Mouse (Mus musculus): ENCODE measurements around the gene Ace3. TPM values are rescaled to one million over a fixed set of nuclear protein-coding genes. Genes with fewer than 3 reads are reported as not detected.

The Ace3 gene
- polyA plus RNA-seq, 1 experiment from 2014 or later: not detected

DNA sequence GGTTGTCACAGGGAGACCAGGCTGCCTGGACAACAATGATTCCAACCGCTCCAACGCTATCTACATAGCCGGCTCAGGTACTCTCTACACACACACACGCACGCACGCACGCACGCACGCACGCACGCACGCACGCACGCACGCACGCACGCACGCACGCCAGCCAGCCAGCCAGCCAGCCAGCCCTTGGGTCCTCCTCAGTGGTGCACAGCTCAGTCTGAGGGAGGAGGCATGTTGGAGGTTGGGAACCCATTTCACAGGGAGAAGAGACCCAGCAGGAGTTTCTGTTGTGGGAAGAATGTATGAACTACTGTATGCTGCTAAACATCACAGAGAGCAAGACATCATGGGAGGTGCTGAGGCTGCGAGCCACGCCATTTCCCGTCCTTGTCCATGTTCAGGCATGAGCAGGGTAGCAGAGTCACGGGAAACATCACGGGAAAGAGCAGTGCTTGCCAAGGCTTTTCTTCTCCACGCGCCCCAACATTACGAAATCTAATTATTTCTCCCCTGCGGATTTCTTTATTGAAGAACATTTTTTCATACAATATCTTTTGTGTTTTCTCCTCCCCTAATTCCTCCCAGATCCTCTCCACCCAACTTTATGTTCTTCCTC is 38.6 kb upstream of the Ace3 start:
- Histone ChIP-seq H3K9me3 (ENCODE audit: control insufficient read depth, low read length) (no peaks in the 10 kb centered on the region), H3K4me1 (ENCODE audit: control insufficient read depth, insufficient read depth, low read length) (no peaks in the 10 kb centered on the region), H3K4me3 (ENCODE audit: low read length) (no peak overlapping the region), H3K27ac (ENCODE audit: low read depth, low read length) (no peak overlapping the region), H3K4me2 (replicated peaks; ENCODE audit: low read depth, low read length) (no peak overlapping the region), H3K9ac (ENCODE audit: low read depth, low read length) (no peak overlapping the region), H3K36me3 (ENCODE audit: control insufficient read depth, insufficient read depth, low read length) (no peaks in the 10 kb centered on the region), H3K27me3 (ENCODE audit: control insufficient read depth, insufficient read depth, low read length) (no peaks in the 10 kb centered on the region)
- no peak for ATAC-seq (ENCODE audit: low FRiP score, low TSS enrichment)
- 92% methylated on average over 28 of the region's 28 CpGs for WGBS

DNA sequence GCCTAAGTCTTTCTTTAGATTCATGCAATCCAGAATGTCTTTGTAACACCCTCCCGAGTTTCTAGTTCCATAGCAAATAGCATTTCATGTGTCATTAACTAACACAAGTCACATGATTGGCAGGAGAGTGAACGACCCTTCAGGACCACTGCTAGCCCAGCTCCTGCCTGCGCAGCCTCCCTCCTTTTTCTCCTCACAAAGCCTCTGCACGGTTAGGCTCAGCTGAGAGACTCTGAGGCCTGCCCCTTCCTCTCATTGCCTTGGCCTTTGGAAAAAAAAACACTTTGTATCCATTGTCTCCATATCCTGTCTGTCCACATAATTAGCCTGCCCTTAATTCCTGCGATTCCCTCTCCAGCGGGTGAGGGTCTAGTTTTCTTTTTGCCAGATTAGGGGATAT is 37.0 kb upstream of the Ace3 start:
- Histone ChIP-seq H3K4me3 (ENCODE audit: low read length) (no peak overlapping the region), H3K27me3 (ENCODE audit: control insufficient read depth, insufficient read depth, low read length) (no peaks in the 10 kb centered on the region), H3K4me2 (replicated peaks; ENCODE audit: low read depth, low read length) (no peak overlapping the region), H3K9me3 (ENCODE audit: control insufficient read depth, low read length) (no peaks in the 10 kb centered on the region), H3K27ac (ENCODE audit: low read depth, low read length) (no peak overlapping the region), H3K4me1 (ENCODE audit: control insufficient read depth, insufficient read depth, low read length) (no peaks in the 10 kb centered on the region), H3K9ac (ENCODE audit: low read depth, low read length) (no peak overlapping the region), H3K36me3 (ENCODE audit: control insufficient read depth, insufficient read depth, low read length) (no peaks in the 10 kb centered on the region)
- no peak for ATAC-seq (ENCODE audit: low FRiP score, low TSS enrichment)
- 50% methylated on average over 6 of the region's 6 CpGs for WGBS

DNA sequence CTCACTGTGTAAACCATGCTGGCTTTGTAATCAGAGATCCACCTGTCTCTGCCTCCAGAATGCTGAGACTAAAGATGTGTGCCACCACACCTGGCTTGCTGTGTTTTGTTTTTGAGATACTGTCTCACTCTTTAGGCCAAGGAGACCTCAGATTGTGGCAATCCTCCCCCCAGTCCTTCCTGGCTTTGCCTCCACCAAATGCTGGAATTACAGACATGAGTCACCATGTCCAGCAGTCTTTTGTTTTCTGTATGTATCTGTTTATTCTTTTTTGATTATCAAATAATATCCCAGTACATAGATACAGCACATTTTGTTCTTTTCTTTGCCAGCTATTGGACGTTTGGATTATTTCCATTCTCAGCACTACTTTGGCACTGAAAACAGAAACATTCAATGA is 35.9 kb upstream of the Ace3 start:
- Histone ChIP-seq H3K36me3 (ENCODE audit: control insufficient read depth, insufficient read depth, low read length) (no peaks in the 10 kb centered on the region), H3K4me3 (ENCODE audit: low read length) (no peak overlapping the region), H3K9me3 (ENCODE audit: control insufficient read depth, low read length) (no peaks in the 10 kb centered on the region), H3K27ac (ENCODE audit: low read depth, low read length) (no peak overlapping the region), H3K4me1 (ENCODE audit: control insufficient read depth, insufficient read depth, low read length) (no peaks in the 10 kb centered on the region), H3K9ac (ENCODE audit: low read depth, low read length) (no peak overlapping the region), H3K27me3 (ENCODE audit: control insufficient read depth, insufficient read depth, low read length) (no peaks in the 10 kb centered on the region), H3K4me2 (replicated peaks; ENCODE audit: low read depth, low read length) (no peak overlapping the region)
- ATAC-seq (ENCODE audit: low FRiP score, low TSS enrichment): no peak
- WGBS: 53% methylated on average over 1 of the region's 1 CpGs

DNA sequence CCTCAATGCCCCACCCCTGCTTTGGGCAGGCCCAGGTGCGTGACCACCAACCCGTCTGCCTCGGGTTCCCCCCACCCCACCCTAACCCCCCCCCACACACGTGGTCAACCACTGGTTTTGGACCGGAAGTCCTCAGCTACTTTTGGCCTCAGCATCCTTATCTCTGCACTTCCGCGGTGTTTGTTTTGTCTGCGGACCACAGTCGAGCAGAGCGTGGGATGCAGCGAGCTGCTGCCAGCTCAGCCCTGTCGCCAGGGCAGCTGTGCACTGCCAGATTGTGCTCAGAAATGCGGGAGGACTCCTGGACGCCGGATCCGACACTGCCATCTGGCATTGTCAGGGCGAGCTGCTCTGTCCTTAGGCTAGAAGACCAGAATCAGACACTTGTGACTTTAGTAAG is 35.1 kb upstream of the Ace3 start:
- Histone ChIP-seq H3K9ac (ENCODE audit: low read depth, low read length) (no peak overlapping the region), H3K9me3 (ENCODE audit: control insufficient read depth, low read length) (no peaks in the 10 kb centered on the region), H3K4me3 (ENCODE audit: low read length) (no peak overlapping the region), H3K4me1 (ENCODE audit: control insufficient read depth, insufficient read depth, low read length) (no peaks in the 10 kb centered on the region), H3K27me3 (ENCODE audit: control insufficient read depth, insufficient read depth, low read length) (no peaks in the 10 kb centered on the region), H3K4me2 (replicated peaks; ENCODE audit: low read depth, low read length) (no peak overlapping the region), H3K27ac (ENCODE audit: low read depth, low read length) (no peak overlapping the region), H3K36me3 (ENCODE audit: control insufficient read depth, insufficient read depth, low read length) (no peaks in the 10 kb centered on the region)
- no peak for ATAC-seq (ENCODE audit: low FRiP score, low TSS enrichment)
- 56% methylated on average over 17 of the region's 17 CpGs for WGBS

DNA sequence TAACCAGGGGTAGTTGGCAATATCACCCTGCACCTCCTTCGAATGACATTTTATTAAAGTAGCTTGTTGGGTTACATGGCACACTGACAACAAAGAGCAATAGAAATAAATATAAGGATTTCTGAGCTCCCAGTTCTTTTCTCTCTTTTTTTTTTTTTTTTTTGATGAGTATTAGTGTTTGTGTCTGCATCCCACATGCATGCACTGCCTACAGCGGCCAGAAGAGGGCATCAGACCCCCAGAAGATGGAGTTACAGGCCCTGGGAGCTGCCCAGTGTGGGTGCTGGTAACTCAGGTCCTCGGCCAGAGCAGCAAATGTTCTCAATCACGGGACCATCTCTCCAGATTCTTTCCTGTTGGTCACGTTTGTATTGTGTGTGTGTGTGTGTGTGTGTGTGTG is 29.8 kb upstream of the Ace3 start:
- H3K4me3 ChIP-seq (ENCODE audit: low read length): no peak overlapping the region
- no peak overlapping the region for H3K4me2 ChIP-seq (replicated peaks; ENCODE audit: low read depth, low read length)
- WGBS: 72% methylated on average over 5 of the region's 5 CpGs
- no peak overlapping the region for H3K9ac ChIP-seq (ENCODE audit: low read depth, low read length)
- peaks cover 37% of the 10 kb centered on the region for H3K27me3 ChIP-seq (ENCODE audit: control insufficient read depth, insufficient read depth, low read length)
- no peaks in the 10 kb centered on the region for H3K9me3 ChIP-seq (ENCODE audit: control insufficient read depth, low read length)
- ATAC-seq (ENCODE audit: low FRiP score, low TSS enrichment): no peak
- H3K27ac ChIP-seq (ENCODE audit: low read depth, low read length): no peak overlapping the region
- H3K36me3 ChIP-seq (ENCODE audit: control insufficient read depth, insufficient read depth, low read length): no peaks in the 10 kb centered on the region
- H3K4me1 ChIP-seq (ENCODE audit: control insufficient read depth, insufficient read depth, low read length): 0 out of 2 replicates have a peak, but pooled peaks cover 8% of the 10 kb centered on the region

DNA sequence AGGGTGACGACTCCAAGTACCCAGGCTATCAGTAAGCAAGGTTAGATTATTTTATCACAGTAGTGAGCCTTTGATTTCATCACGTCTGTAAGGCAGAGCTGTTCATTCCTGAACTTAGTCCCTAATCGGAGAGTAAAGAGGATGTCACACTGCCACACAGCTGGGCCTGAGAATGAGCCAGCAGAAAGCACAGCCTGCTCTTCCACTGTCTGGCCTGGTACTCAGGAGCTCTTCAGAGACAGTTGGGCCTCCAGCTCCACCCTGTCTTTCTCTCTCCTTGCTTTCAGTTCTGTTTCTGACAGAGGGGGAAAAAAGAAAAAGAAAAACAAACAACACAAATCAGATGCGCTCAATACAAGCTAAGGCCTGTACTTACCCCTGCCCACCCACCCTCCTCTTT is 28.2 kb upstream of the Ace3 start:
- H3K9me3 ChIP-seq (ENCODE audit: control insufficient read depth, low read length): no peaks in the 10 kb centered on the region
- H3K4me3 ChIP-seq (ENCODE audit: low read length): no peak overlapping the region
- H3K4me1 ChIP-seq (ENCODE audit: control insufficient read depth, insufficient read depth, low read length): 0 out of 2 replicates have a peak, but pooled peaks cover 8% of the 10 kb centered on the region
- H3K27me3 ChIP-seq (ENCODE audit: control insufficient read depth, insufficient read depth, low read length): peaks cover 39% of the 10 kb centered on the region
- H3K36me3 ChIP-seq (ENCODE audit: control insufficient read depth, insufficient read depth, low read length): no peaks in the 10 kb centered on the region
- no peak for ATAC-seq (ENCODE audit: low FRiP score, low TSS enrichment)
- no peak overlapping the region for H3K4me2 ChIP-seq (replicated peaks; ENCODE audit: low read depth, low read length)
- H3K27ac ChIP-seq (ENCODE audit: low read depth, low read length): no peak overlapping the region
- 78% methylated on average over 4 of the region's 4 CpGs for WGBS
- no peak overlapping the region for H3K9ac ChIP-seq (ENCODE audit: low read depth, low read length)

DNA sequence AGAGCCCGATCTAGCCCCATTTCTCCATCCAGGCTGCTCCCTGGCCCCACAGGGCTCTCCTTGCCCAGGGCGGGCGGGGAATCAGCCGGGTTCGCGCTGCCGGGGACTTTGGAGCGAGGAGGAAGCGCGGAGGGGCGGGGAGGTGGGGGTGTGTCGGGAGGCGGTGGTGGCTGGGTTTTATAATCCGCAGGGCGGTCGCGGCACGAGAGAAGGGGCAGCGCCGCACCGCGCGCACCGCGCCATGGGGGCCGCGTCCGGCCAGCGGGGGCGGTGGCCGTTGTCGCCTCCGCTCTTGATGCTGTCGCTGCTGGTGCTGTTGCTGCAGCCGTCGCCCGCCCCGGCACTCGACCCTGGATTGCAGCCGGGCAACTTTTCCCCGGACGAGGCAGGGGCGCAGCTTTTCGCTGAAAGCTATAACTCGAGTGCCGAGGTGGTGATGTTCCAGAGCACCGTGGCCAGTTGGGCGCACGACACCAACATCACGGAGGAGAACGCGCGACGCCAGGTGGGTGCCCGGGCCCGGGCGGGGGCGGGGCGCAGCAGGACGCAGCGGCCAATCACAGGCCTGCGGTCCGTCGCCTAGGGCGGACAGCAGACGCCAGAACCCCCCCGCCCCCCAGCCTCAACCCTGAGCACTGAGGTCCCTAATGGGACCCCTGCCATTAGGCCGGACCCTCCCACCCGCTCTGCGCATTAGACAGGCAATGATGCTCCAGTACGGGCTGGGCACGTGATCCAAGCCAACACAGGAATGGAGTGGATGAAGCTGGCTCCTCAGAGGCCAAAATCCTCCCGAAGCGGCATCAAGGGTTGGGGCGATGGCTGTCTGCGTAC is 26.5 kb upstream of the Ace3 start, which contains the start of gene Ace:
Gene Ace, plus strand, starts transcription at position 205 of the 834 bp plus-strand sequence.
- no peaks in the 10 kb centered on the region for H3K9me3 ChIP-seq (ENCODE audit: control insufficient read depth, low read length)
- no peaks in the 10 kb centered on the region for H3K36me3 ChIP-seq (ENCODE audit: control insufficient read depth, insufficient read depth, low read length)
- peaks cover 39% of the 10 kb centered on the region for H3K27me3 ChIP-seq (ENCODE audit: control insufficient read depth, insufficient read depth, low read length)
- H3K4me1 ChIP-seq (ENCODE audit: control insufficient read depth, insufficient read depth, low read length): 0 out of 2 replicates have a peak, but pooled peaks cover 8% of the 10 kb centered on the region
- H3K4me2 ChIP-seq (replicated peaks; ENCODE audit: low read depth, low read length): peak within 1 kb of the TSS; percentile 99
- peak; percentile 69 for ATAC-seq (ENCODE audit: low FRiP score, low TSS enrichment)
- H3K9ac ChIP-seq (ENCODE audit: low read depth, low read length): peak within 1 kb of the TSS; percentile 55; the same call in 1 of the 2 replicates
- H3K4me3 ChIP-seq (ENCODE audit: low read length): peak within 1 kb of the TSS; percentile 58
- 1% methylated on average over 75 of the region's 76 CpGs for WGBS
- H3K27ac ChIP-seq (ENCODE audit: low read depth, low read length): no peak within 1 kb of the TSS

DNA sequence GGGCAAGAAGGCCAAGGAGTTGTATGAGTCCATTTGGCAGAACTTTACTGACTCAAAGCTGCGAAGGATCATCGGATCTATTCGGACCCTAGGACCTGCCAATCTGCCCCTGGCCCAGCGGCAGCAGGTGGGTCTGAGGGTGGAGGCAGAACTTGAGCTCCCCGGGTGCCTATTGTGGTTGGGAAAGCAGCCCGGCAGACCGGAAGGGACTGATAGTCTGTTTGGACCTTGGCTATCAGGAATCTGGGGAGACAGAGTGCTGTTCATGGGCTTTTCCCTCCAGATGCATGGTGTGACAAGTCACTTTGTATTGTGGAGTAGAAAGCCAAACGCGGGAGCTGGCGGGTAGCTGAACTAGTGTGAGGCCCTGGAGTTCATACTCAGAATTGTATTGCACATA is 25.5 kb upstream of the Ace3 start:
- Histone ChIP-seq H3K36me3 (ENCODE audit: control insufficient read depth, insufficient read depth, low read length) (no peaks in the 10 kb centered on the region), H3K9me3 (ENCODE audit: control insufficient read depth, low read length) (no peaks in the 10 kb centered on the region), H3K4me3 (ENCODE audit: low read length) (no peak overlapping the region), H3K9ac (ENCODE audit: low read depth, low read length) (no peak overlapping the region), H3K4me1 (ENCODE audit: control insufficient read depth, insufficient read depth, low read length) (0 out of 2 replicates have a peak, but pooled peaks cover 8% of the 10 kb centered on the region), H3K4me2 (replicated peaks; ENCODE audit: low read depth, low read length) (no peak overlapping the region), H3K27ac (ENCODE audit: low read depth, low read length) (no peak overlapping the region), H3K27me3 (ENCODE audit: control insufficient read depth, insufficient read depth, low read length) (peaks cover 39% of the 10 kb centered on the region)
- 58% methylated on average over 10 of the region's 10 CpGs for WGBS
- no peak for ATAC-seq (ENCODE audit: low FRiP score, low TSS enrichment)

DNA sequence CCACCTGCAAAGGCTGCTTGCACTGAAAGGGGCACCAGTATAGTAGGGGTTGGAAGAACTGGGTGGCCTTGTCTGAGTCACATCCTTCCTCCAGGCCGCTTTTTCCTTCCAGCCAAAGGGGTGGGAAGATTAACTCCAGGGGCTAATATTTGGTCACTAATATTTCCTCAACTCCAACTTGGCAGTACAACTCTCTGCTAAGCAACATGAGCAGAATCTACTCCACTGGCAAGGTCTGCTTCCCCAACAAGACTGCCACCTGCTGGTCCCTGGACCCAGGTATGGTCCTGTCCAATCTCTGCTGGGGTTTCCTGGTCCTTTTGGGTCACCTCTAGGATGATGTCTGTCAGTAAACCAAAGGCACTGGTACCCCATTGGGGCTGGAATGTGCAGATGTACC is 25.0 kb upstream of the Ace3 start:
- no peak overlapping the region for H3K27ac ChIP-seq (ENCODE audit: low read depth, low read length)
- no peaks in the 10 kb centered on the region for H3K36me3 ChIP-seq (ENCODE audit: control insufficient read depth, insufficient read depth, low read length)
- no peaks in the 10 kb centered on the region for H3K9me3 ChIP-seq (ENCODE audit: control insufficient read depth, low read length)
- no peak overlapping the region for H3K4me3 ChIP-seq (ENCODE audit: low read length)
- ATAC-seq (ENCODE audit: low FRiP score, low TSS enrichment): no peak
- H3K27me3 ChIP-seq (ENCODE audit: control insufficient read depth, insufficient read depth, low read length): peaks cover 39% of the 10 kb centered on the region
- WGBS: 58% methylated on average over 1 of the region's 1 CpGs
- H3K4me1 ChIP-seq (ENCODE audit: control insufficient read depth, insufficient read depth, low read length): 0 out of 2 replicates have a peak, but pooled peaks cover 8% of the 10 kb centered on the region
- H3K4me2 ChIP-seq (replicated peaks; ENCODE audit: low read depth, low read length): no peak overlapping the region
- H3K9ac ChIP-seq (ENCODE audit: low read depth, low read length): no peak overlapping the region
